Mouse (Mus musculus): ENCODE measurements around the gene Nkd1.

DNA sequence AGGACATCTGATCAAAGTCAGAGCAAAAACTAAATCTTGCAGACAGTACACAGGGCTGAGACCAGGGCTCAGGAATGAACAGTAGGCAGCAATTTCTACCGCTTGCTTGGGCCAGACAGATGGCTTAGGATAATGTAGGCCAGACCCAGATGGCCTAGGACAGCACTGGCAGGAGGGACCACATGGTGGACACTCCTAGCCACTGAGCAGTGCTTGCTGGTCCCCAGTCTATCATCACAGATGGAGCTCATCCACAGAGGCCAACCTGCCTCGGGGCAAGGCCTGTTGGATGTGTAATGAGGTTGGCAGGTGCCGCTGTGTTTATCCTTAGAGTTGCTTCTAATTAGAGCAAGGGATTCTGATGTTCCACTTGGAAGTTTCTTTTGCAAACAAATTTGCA, 102.2 kb downstream of the Nkd1 start:
- TF ChIP-seq CTCF (IDR thresholded peaks at IDR 0.05; ENCODE audit: insufficient read depth, low read length) (no peak), POLR2A (IDR thresholded peaks at IDR 0.05; ENCODE audit: borderline replicate concordance, extremely low read depth, low read depth, low read length) (no peak)

Data from lung, adult 2 months (tissue).